Mouse (Mus musculus) frontal cortex, postnatal 14 days (tissue): ENCODE results near the gene Sorl1.

Experiments used
- DNase-seq, 2 experiments: peaks; one replicate each; pipeline ENCODE4 v3.0.0; 2022; ENCODE audit warnings: low spot score in 2 of 2

Gene Sorl1

DNA sequence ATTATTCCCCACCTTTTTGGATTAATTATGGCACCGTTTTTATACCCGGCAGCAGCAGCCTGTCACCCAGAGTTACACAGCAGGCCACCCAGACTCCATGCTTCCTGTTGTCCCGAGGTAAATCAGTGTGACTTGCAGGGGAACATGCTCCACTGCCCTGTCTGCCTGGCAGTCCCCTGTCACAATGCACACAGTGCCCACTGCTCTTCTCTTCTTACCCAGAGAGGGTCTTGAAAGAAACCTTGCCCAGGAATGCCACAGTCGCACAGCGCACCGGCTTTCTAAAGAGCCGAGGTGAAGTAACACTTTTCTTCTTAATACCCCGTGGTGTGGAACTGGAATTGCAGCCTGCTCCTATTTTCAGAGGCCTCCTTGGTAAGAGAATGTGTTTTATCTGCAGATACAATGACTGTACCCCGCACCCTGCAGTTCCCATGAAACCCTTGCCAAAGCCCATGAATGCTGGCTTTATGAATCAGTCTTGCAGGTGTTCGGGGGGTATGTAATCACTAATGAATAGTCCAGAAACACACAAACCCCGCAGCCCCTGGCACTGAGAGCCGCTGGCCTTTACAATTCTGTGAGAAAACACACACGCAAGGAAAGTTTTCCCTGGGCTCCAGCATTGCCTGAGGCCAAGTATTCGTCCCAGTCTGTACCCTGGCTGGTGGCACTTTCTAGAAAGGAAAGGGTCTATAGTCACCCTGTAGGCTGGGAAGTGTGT, 205.3 kb downstream of the Sorl1 start:
- DNase-seq, result no peak

DNA sequence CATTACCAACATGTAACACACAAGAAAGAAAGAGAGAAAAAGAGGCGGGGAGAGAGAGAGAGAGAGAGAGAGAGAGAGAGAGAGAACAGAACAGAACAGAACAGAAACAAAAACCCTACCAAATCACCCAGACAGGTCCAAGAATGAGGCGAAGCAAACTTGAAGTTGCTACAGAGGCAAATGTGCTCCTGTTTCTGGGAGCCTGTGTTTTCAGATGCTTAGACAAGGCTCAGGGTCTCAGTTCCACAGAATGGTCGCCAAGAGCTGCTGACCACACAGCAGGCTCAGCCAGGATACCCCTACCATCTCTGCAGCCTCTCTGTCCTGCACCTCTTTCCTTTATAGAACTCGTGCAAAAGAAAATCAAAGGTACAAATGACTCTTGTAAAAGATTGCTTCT, 205.9 kb downstream of the Sorl1 start:
- no peak for DNase-seq

- no peak for DNase-seq
Observed at GRCm38 (mm10) chr9:41915571-41915970, 208.5 kb downstream of the Sorl1 start.
